Mouse (Mus musculus) urinary bladder, postnatal 4 days (tissue): ENCODE results near the gene Fam118b.

Experiments
- DNase-seq, 2 experiments: peaks; one replicate each; pipeline ENCODE4 v3.0.0; 2021 to 2022; ENCODE audit warnings: low spot score in 2 of 2

Gene Fam118b

DNA sequence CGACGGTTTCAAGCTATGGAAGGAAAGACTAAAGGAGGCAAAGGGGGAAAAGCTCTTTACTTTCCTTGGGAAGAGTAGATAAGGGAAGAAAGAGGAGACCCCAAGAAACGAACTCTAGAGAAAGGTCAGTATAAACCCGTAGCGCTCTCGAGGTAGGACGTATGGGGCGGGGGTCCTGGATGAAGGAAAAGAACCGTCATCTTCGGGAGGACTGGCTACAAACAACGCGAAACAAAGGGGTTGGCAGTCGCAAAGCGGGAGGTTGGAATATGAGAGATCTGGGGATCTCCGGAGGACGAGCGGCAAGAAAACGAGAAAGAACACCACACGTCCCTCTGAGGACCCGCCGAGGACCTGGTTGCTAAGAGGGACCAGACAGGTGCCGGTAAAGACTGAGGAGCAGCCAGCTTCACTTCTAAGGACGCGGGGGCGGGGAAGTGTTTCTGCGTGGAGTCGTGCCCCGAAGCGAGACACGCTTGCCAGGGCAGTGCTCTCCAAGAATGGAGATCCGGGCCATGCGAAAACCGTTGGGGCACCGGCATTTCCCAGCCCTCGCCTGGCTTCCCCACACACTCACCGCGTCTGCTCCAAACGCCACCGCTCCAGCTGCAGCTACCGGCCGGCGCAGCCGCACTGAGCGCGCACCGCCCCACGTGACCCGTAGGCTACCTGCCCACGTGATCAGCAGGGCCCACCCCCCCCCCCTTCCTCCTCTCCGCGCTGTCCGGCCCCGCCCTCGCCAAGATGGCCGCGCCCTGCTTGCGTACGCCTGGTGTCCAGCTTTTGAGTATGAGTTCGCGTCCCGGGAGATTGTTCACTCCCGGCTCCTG lies at the start of gene Fam118b, which contains the start of gene Rpusd4:
TSS of gene Fam118b (minus strand) at position 660 of the 830 bp plus-strand sequence.
TSS of gene Rpusd4 (plus strand) at position 720 of the 830 bp plus-strand sequence.
- DNase-seq, result peak; percentile 90 to 92

DNA sequence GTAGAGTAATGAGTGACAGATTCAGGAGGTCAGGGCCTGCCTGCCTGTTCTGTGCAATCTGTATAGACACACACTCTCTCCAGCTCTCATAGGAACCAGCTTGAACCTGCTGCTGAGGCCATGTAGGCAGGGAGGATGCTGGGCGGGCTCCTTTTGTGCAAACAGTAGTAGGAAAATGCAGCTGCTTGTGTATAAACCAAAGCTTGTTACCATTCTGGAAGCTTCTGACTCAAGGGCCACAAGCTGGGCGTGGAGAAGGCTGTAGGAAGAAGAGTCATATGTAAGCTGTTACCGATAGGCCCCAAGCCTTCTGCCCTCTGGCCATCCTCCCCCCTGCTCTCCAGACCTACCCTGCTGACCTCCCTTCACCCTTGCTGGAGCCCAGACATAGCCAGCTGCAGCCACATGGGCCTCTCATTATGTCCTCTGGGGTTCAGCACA lies 49.2 kb upstream of the Fam118b start:
- DNase-seq, result no peak

DNA sequence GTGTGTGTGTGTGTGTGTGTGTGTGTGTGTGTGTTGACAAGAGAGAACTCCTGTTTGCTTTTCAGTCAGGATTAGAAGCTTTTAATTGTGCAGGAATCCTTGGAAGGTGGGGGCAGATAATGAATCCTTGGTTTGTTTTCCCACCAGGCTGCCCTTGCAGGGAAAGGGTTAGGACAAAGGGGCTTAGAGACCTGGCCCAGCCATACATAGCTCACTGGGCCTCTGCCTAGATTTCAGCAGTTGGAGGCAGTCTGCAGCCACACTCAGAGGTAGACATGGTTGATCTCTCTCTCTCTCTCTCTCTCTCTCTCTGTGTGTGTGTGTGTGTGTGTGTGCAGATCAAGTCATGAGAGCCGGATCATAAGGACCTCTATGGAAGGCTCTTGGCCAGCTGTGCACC lies 46.6 kb upstream of the Fam118b start:
- no peak for DNase-seq

DNA sequence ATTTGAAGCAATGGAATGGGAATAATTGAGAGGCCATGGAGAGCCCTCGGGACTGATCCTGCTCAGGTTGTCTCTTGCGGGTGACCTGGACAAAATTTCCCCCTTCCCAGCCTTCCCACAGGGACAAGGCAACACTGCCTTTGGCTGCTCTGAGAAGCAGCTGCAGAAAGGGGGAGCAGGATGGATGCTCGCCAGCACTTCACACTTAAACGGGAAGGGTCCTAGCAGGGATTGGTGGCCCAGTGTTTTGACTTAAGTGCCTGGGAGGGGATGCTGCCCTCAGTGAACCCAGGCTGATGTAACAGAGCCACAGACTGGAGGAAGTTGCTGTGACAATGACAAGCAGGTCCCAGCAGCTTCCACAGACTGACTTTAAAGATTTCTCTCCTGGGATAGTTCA lies 46.0 kb upstream of the Fam118b start:
- DNase-seq, result no peak

DNA sequence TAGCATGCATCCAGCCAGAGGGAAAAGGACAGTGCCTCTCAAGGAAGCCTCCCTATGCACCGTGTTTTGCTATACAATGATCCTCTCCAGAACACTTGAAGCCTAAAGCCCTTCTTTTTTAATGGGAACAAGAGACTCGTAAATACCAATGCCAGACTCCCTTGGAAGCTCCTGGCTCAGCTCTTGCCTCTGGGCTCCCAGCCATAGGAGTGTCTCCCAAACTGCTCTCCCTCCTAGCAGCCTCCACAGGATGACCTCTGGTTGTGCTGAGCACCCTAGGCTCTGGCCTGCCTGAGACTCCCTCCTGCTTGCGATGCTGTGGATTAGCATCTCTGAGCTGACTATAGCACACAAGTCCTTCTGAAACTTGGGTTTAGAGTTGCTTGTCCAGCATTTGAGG lies 44.9 kb upstream of the Fam118b start:
- DNase-seq, result peak; percentile 71 to 79

DNA sequence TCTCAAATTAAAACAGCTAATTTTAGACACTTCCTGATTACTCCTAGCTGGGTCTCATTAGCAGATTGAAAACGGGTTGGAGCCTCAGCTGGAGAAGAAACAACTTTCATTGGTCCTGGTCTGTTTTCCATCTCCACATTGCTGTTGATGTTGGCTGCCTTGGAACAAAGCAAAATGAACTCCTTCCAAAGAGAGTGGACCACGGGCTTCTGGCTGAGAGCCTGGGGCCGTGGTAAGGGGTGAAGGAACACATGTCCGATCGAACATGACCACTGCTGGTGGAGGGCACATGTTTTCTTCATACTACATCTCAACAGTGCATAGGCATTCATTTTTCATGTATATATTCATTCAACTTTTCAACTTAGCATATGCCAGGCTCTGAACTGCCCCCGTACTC lies 42.8 kb upstream of the Fam118b start:
- DNase-seq, result no peak

DNA sequence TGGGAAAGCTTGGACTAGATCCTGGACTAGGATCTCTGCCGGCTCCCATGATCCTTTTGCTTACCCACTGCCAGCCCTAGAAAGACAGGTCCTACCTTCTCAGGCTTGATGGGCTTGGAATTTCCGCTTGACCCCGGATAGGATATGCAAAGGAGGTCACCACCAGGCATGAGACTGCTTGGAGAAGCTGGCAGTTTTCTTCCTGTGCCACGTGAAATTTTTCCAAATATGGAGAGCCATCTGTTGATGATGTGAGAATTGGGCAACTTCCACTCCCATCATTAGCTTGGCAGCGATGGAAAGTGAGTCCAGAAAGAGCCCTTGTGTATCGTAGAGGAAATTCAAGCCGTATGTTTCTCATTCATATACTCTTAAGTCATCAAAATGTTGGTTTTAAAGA lies 39.9 kb upstream of the Fam118b start:
- no peak for DNase-seq

DNA sequence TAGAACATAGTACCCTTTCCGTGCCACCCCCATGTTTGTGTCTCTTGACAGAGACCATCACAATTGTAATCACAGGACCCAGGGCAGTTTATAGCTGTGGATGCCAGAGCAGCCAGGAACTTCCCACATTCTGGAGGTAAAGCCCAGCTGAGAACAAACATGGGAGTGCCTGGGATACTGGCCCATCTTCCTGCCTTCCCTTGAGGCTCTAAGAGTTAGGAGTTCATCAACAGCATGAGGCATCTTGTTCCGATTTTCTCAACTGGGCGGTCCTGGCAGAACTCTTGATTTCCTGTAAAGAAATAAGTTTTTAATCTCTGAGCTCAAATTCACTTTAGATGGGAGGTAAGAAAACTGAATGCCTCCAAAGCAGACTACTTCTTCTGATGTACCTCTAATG lies 34.6 kb upstream of the Fam118b start:
- no peak for DNase-seq

DNA sequence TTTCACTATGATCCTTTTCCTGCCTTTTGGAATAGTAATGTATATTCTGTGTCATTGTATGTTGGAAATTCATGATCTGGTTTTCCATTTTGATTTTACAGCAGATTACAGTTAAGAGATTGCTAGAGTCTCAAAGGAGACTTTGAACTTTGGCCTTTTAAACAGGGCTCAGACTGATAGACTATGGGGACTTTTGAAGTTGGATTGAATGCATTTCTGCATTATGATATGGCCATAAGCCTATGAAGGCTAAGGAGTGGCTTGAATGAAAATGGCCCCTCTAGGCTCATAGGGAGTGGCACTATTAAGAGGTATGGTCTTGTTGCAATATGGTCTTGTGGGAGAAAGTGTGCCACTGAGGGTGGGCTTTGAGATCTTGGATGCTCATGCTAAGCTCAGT lies 30.2 kb upstream of the Fam118b start:
- DNase-seq, result no peak

DNA sequence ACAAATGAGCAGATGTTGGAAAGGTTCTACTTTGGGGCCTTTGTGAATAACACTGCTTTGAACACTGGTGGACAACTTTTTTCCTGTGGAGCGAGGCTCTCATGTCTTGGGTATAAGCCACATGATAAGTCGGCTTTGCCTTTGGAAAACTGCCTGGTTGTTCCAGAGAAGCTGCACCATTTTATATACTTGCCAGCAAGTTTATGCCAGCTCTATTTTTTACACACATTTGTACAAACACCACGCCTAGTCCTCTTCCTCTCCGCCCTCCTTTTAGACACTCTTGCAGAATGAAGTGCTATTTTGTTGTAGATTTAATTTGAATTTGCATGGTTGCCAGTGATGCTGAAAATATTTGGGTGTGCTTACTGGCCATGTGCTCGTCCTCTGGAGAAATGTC lies 25.9 kb upstream of the Fam118b start:
- DNase-seq, result no peak

DNA sequence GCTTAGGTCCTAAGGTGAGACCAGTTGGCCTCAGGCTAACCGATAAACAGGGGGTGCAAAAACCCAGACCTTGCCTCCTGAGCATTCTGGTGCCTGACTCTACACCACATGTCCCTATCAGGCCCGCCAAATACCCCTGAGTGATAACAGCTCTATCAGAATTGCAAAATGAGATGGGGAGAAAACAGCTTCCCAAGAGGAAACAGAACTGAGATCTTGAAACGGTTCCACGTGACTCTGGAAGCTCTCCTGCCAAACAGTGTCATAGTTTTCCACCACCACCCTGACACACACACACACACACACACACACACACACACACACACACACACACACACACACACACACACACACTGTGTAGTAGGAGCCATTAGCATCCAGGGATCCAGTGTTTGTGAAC lies 23.3 kb upstream of the Fam118b start:
- no peak for DNase-seq

DNA sequence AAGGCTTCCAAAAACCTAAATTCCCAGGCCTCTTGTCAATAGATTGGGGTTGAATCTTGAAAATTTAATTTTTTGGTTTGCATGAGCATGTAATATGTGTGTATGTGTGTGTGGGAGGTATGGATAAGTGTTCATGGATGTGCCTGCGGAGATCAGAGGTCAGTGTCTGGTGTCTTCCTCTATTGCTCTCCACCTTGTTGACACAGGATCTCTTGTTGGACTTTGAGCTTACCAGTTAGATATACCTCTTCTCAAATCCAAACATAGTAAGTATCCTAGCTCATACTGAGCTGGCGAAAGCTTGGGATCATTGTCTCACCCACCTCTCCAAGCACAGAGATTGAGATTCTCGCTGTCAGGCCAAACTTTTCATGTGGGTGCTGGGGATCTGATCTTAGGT lies 22.8 kb upstream of the Fam118b start:
- DNase-seq, result no peak

DNA sequence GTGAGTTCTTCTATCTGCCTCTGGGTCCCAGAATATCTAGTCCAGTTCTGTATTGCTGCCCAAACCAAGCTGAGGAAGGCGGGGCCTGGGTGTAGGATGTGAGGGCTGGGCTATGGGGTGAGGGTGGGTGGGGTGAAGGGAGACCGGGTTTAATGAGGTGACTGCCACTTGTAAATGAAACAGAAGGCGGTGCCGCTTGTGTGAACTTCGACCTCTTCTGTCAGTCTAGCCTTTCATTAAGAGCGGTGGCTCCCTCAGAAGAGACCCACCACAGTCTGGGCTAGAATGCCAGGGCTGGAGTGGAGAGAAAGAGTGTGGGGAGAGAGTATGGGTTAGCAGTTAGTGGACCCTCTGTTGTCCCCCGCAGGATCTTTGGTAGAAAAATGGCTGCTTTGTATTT lies 22.4 kb upstream of the Fam118b start:
- DNase-seq, result no peak

DNA sequence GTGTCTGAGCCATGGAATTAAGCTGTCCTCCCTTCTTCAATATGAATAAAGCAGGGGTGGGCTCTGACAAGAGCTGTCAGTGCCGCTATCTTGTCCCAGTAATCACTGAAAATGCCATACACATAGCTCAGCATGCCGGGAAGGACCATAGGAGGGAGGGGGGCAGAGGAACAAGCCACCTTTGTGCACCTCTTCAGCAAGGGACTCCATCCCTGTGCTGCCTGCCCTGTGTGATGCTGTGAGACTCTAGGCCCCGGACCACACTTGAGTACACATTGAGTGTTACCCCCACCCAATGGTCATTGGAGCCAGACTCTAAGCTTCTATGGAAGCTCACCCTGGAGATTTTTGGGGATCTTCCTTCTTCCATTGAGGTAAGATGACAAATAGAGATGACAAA lies 18.7 kb upstream of the Fam118b start:
- DNase-seq, result no peak

DNA sequence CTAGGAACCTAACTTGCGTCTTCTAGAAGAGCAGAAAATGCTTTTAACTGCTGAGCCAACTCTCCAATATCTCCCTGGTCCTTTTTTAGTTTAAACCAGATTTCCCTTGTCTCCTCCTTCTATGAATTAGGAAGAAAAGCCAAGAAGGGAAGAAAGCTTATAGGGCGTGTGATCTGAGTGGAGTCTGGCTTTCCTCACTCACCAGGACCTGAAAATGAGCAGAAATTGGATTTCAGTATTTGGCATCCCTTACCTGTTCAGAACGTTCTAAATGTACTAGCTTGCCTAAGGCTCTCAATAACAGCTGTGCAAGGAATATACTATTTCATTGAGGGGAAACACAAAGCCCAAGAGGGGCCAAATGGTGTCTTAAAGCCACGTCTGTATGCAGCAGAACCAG lies 16.7 kb upstream of the Fam118b start:
- no peak for DNase-seq

DNA sequence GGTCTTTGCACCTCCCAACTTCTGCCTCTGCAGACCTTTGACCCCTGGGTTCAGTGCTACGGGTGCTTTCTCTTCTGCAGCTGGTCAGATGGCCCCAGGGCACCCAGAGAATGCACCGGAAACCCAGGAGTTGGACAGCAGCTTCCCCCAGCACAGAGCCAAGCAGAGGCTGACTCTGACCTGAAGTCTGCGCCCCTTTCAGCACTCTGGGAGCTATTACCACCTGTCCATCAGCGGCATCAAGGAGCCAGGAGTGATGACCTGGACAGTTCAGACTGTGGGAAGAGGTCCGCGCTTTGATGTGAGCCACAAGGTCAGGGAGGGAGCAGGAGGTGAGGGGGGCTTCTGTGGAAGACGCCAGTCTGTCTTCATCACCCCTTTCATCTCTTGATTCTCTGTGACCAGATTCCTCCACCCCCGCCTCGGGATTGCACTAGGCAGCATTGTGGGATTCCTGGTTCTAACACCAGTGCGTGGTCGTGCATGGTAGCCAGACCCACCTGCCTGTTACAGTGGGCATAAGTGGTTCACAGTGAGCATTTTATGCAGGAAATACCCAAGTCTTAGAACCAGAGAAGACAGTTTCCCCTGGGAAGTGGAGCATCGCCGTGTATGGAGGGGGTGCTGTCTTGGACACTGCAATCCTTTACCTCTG lies 15.9 kb upstream of the Fam118b start:
- DNase-seq, result no peak

DNA sequence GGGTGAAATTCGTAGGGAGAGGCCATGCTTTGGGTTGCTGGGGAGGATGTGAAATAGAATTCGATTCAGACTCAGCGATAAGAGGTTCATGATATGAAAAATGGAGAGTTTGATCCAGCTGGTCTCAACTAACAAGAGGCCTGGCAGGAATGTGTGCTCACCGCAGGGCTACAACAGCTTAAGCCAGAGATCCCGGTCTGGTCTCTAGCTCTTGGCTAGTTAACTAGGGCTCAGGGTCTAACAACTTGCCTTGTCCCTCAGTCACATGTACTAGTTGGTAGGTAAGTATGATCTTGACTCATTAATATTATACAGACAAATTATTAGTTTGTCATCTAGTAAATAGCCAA lies 15.2 kb upstream of the Fam118b start:
- no peak for DNase-seq

DNA sequence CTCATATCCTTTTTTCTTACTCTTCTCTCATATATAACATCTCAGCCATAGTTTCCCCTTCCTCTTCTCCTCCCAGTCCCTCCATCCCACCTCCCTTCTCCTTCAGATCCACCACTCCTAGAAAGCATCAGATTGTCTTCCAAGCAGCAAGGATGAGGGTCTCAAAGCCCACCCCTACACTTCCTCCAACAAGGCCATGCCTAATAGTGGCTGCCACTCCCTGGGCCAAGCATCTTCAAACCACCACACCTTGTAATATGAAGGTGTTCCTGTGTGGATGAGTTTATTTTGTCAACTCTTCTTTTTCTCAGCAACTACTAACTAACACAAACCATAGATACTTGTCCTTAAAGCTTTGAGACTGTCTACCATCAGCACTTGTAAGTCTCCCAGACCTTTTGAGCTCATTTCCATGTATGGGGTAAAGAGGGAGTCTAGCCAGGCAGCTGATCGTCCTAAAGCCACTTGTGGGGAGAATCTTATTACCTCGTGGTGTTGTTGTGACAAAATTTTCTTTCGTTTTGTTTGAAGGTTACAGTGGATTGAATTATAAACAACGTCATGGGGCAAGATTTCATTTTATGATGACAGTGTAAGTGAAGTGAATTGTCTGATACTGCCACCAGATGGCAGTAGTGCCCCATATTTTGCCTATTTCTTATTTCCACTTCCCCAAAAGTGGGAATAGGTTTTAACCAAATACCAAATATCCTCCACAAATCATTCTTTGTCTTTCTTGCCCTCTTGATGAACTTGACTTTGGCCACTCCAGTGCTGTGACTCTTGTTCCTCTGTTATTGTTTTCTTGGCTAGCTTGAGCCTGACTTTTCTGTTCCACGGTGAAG lies 14.6 kb upstream of the Fam118b start:
- no peak for DNase-seq

DNA sequence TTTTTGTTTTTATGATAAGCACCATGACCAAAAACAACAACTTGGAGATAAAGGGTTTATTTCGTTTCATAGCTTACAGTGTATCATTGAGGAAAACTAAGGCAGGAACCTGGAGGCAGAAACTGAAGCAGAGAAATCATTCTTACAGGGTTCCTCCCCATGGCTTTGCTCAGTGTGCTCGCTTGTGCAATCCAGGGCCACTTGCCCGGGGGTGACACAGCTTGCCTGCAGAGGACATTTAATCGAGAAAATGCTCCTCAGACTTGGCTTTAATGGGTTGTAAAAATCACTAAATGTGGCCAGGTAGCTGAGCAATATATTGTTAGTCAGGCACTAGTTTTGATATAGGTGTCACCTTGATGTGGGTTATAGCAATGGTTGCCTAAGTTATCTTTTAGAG lies 10.8 kb upstream of the Fam118b start:
- no peak for DNase-seq

DNA sequence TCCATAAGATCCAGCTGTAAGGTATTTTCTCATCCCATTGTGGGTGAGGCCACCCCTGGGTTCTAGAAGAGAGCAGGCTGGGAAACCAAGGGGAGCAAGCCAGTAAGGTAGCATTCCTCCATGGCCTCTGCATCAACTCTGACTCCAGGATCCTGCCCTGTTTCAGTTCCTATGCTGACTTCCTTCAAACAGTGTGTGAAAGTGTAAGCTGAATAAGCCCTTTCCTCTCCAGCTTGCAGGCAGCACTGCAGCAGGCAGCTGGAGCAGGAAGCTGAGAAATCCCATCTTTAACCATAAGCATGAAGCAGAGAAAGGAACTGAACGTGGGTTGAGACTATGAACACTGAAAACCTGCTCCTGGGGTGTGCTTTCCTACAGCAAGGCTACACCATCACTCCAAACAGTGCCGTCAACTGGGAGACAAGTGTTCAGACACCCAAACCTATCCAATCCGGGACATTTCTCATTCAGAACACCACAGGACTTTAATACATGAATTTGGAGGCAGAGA lies 10.3 kb upstream of the Fam118b start:
- no peak for DNase-seq

DNA sequence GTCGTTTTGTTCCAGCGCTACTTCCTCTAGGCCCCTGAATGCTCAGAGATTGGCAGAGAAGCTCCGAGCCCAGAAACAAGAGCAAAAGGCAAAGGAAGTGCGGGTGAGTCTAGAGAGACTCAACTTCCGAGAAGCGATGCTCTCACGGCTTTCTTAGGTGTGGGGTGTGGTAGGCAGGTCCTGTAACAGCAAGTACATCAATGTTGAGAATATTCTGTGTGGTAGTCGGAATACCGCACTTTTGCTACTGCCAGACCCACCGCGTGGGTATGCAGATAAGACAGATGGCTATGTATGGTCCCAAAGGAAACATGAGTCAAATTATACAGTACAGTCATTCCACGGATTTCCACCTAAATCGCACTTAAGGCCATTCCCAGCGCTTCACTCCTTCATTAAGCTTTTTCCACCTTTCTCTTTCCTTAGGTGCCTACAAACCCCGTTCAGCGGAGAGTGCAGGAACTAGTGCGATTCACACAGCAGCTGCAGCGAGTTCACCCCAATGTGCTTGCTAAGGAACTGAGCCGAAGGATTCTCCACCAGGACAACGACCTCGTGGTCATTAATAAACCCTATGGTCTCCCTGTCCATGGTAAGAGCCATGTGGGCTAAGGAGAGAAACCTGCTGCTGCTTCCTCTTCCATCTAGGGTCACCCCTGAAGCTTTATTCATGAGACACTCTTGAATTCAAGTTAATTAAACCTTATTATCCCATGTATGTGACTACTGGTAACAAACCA lies 541 bp upstream of the Fam118b start:
- DNase-seq, result no peak

DNA sequence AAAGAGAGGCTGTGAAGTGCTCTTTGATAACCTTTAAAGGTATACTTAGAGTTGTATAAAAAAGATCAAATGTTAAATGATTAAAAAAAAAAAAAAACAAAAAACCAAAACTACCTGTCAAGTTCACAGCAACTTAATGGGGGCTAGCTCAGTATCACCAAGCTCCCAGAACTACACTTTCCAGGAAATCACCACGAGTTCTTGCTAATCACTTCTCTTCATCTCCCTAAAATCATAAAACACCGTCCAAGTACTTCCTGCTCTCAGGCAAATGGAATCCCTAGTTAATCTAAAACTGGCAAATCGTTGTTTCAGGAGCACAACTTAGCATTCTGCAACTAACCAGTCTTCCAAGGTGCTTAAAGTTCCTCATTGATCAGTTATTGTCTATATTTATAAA lies 3.1 kb downstream of the Fam118b start:
- DNase-seq, result no peak
